Mouse (Mus musculus) midbrain, embryonic 11.5 days (tissue): ENCODE measurements around the gene Msh5. TPM values are rescaled to one million over a fixed set of nuclear protein-coding genes. Genes with fewer than 3 reads are reported as not detected.

Experiments used
- ATAC-seq: fragments of 200-750 bp; cut with Nextera tagmentation; 2 replicates; pipeline ENCODE4 v1.8.0; 2017; ENCODE audit warnings: moderate TSS enrichment, moderate library complexity; ENCODE audit not compliant: low FRiP score
- DNase-seq: peaks from one replicate; pipeline ENCODE4 v3.0.0; 2015; ENCODE audit warnings: low spot score; ENCODE audit errors: missing footprints
- H3K27ac ChIP-seq: fragments of 300-500 bp; sonication (generic); 2 replicates; pipeline ENCODE4 v1.5.1; 2014; ENCODE audit warnings: low read depth, low read length
- H3K27me3 ChIP-seq: fragments of 300-500 bp; sonication (generic); 2 replicates; pipeline ENCODE4 v1.6.1; 2014; ENCODE audit warnings: mild to moderate bottlenecking, low read length, moderate library complexity, mixed read lengths; ENCODE audit not compliant: control insufficient read depth, insufficient read depth
- H3K36me3 ChIP-seq: fragments of 300-500 bp; sonication (generic); 2 replicates; pipeline ENCODE4 v1.6.1; 2014; ENCODE audit warnings: mild to moderate bottlenecking, low read length, moderate library complexity, mixed read lengths; ENCODE audit not compliant: control insufficient read depth, insufficient read depth
- H3K4me1 ChIP-seq: fragments of 300-500 bp; sonication (generic); 2 replicates; pipeline ENCODE4 v1.6.1; 2014; ENCODE audit warnings: low read length; ENCODE audit not compliant: control insufficient read depth, insufficient read depth
- H3K4me2 ChIP-seq: fragments of 300-500 bp; sonication (generic); 2 replicates; pipeline ENCODE4 v1.6.1; 2014; ENCODE audit warnings: mild to moderate bottlenecking, moderate library complexity
- H3K4me3 ChIP-seq: fragments of 300-500 bp; sonication (generic); 2 replicates; pipeline ENCODE4 v1.5.1; 2014; ENCODE audit warnings: low read depth, low read length
- H3K9ac ChIP-seq: fragments of 300-500 bp; sonication (generic); 2 replicates; pipeline ENCODE4 v1.6.1; 2014; ENCODE audit warnings: low read length
- H3K9me3 ChIP-seq: fragments of 300-500 bp; sonication (generic); 2 replicates; pipeline ENCODE4 v1.6.1; 2016; ENCODE audit warnings: low read length; ENCODE audit not compliant: control insufficient read depth
- WGBS: fragments of 180-500 bp; shearing (Covaris S2); extraction: QIAGEN DNeasy Blood & Tissue Kit; methylation state at CpG from one replicate; pipeline ENCODE4 v1.1.7; 2014; 5-methylcytosine and 5-hydroxymethylcytosine counted together
- polyA plus RNA-seq: library from polyadenylated mRNA; unstranded; fragments of >200 nt; fragmentation: Nextera tagmentation; extraction: Ambion mirVana; gene quantifications from 2 replicates; pipeline ENCODE4 v1.2.1, GENCODE M21; 2014

The Msh5 gene
- polyA plus RNA-seq, 1 experiment from 2014 or later, result 5.2 TPM

- H3K4me3 ChIP-seq, result no peak overlapping the region
- DNase-seq (no peak), ATAC-seq (no peak)
- no peaks in the 10 kb centered on the region for H3K9me3 ChIP-seq
- no peak overlapping the region for H3K4me2 ChIP-seq
- no peaks in the 10 kb centered on the region for H3K36me3 ChIP-seq
- no peak overlapping the region for H3K9ac ChIP-seq
- H3K27ac ChIP-seq, result no peak overlapping the region
- peaks cover 12% of the 10 kb centered on the region for H3K4me1 ChIP-seq
- 95% methylated on average over 8 of the region's 8 CpGs for WGBS
- H3K27me3 ChIP-seq, result no peaks in the 10 kb centered on the region
These were observed 23.9 kb downstream of the Msh5 start for GRCm38 (mm10) chr17:35022541-35023060.

GRCm38 (mm10) chr17:35021842-35022477 lies 24.6 kb downstream of the Msh5 start:
- no peak overlapping the region for H3K4me3 ChIP-seq
- H3K4me2 ChIP-seq, result no peak overlapping the region
- no peak overlapping the region; the same call in 1 of the 2 replicates for H3K27ac ChIP-seq

GRCm38 (mm10) chr17:35021163-35021808 lies 25.3 kb downstream of the Msh5 start:
- Histone ChIP-seq H3K27ac (no peak overlapping the region; the same call in 1 of the 2 replicates), H3K9ac (peak overlapping the region; percentile 6; the same call in 1 of the 2 replicates), H3K27me3 (no peaks in the 10 kb centered on the region)

More at GRCm38 (mm10) chr17:35021842-35022477, 24.6 kb downstream of the Msh5 start:
- Histone ChIP-seq H3K4me1 (peaks cover 6% of the 10 kb centered on the region), H3K36me3 (no peaks in the 10 kb centered on the region), H3K9me3 (no peaks in the 10 kb centered on the region), H3K27me3 (no peaks in the 10 kb centered on the region), H3K9ac (no peak overlapping the region)
- DNase-seq (no peak), ATAC-seq (no peak; the same call in 1 of the 2 replicates)
- WGBS, result 52% methylated on average over 6 of the region's 6 CpGs

GRCm38 (mm10) chr17:35020551-35020950 lies 26.0 kb downstream of the Msh5 start:
- DNase-seq, result no peak
- Histone ChIP-seq H3K4me1 (peaks cover 6% of the 10 kb centered on the region), H3K36me3 (peaks cover 3% of the 10 kb centered on the region), H3K9me3 (no peaks in the 10 kb centered on the region), H3K27me3 (no peaks in the 10 kb centered on the region), H3K27ac (no peak overlapping the region), H3K4me3 (no peak overlapping the region), H3K9ac (no peak overlapping the region), H3K4me2 (no peak overlapping the region)
- 82% methylated on average over 8 of the region's 8 CpGs for WGBS
- no peak for ATAC-seq

More at GRCm38 (mm10) chr17:35021163-35021808, 25.3 kb downstream of the Msh5 start:
- DNase-seq, result peak; percentile 100
- peak; percentile 85 for ATAC-seq
- 4% methylated on average over 16 of the region's 17 CpGs for WGBS
- H3K9me3 ChIP-seq, result no peaks in the 10 kb centered on the region
- peaks cover 6% of the 10 kb centered on the region for H3K4me1 ChIP-seq
- H3K36me3 ChIP-seq, result no peaks in the 10 kb centered on the region
- no peak overlapping the region; the same call in 1 of the 2 replicates for H3K4me3 ChIP-seq
- H3K4me2 ChIP-seq, result peak overlapping the region; percentile 30

- WGBS, result 84% methylated on average over 11 of the region's 11 CpGs
- Histone ChIP-seq H3K9me3 (no peaks in the 10 kb centered on the region), H3K27ac (no peak overlapping the region), H3K36me3 (peaks cover 5% of the 10 kb centered on the region), H3K27me3 (no peaks in the 10 kb centered on the region), H3K4me2 (no peak overlapping the region), H3K4me3 (no peak overlapping the region), H3K9ac (no peak overlapping the region), H3K4me1 (peaks cover 6% of the 10 kb centered on the region)
- no peak for DNase-seq
- no peak for ATAC-seq
These were observed 26.7 kb downstream of the Msh5 start for GRCm38 (mm10) chr17:35019894-35020293.

GRCm38 (mm10) chr17:35018171-35018570 lies 28.4 kb downstream of the Msh5 start:
- Histone ChIP-seq H3K36me3 (peaks cover 23% of the 10 kb centered on the region), H3K4me2 (no peak overlapping the region), H3K27ac (no peak overlapping the region), H3K4me3 (no peak overlapping the region), H3K9ac (no peak overlapping the region), H3K4me1 (peaks cover 6% of the 10 kb centered on the region), H3K27me3 (no peaks in the 10 kb centered on the region), H3K9me3 (no peaks in the 10 kb centered on the region)
- ATAC-seq (no peak), DNase-seq (no peak)
- WGBS, result 73% methylated on average over 3 of the region's 3 CpGs

- Histone ChIP-seq H3K4me2 (no peak overlapping the region), H3K27ac (no peak overlapping the region), H3K9me3 (no peaks in the 10 kb centered on the region), H3K4me3 (no peak overlapping the region), H3K36me3 (peaks cover 27% of the 10 kb centered on the region), H3K9ac (no peak overlapping the region), H3K27me3 (no peaks in the 10 kb centered on the region), H3K4me1 (peaks cover 6% of the 10 kb centered on the region)
- ATAC-seq (no peak), DNase-seq (no peak)
- 73% methylated on average over 14 of the region's 14 CpGs for WGBS
These were observed 28.9 kb downstream of the Msh5 start for GRCm38 (mm10) chr17:35017706-35018030.

- WGBS, result 85% methylated on average over 10 of the region's 10 CpGs
- no peak overlapping the region for H3K4me3 ChIP-seq
- peaks cover 31% of the 10 kb centered on the region for H3K36me3 ChIP-seq
- H3K27me3 ChIP-seq, result no peaks in the 10 kb centered on the region
- H3K4me2 ChIP-seq, result no peak overlapping the region
- no peaks in the 10 kb centered on the region for H3K9me3 ChIP-seq
- DNase-seq (no peak), ATAC-seq (no peak)
- H3K9ac ChIP-seq, result no peak overlapping the region
- no peak overlapping the region for H3K27ac ChIP-seq
- H3K4me1 ChIP-seq, result peaks cover 6% of the 10 kb centered on the region
These were observed 29.5 kb downstream of the Msh5 start for GRCm38 (mm10) chr17:35016791-35017705.
